Mouse (Mus musculus) kidney, adult 8-10 months (tissue): ENCODE results near the gene Litaf.
"Not testable (repeated sequence)": the region's sequence is repeated elsewhere in the genome, so short reads cannot be mapped to it uniquely, and the experiment has no call there.

Experiments
- DNase-seq, 2 experiments: peaks; one replicate each; pipeline ENCODE4 v3.0.0; 2022

Gene Litaf

GRCm38 (mm10) chr16:11021403-11022112 lies 44.4 kb downstream of the Litaf start:
- no peak for DNase-seq

GRCm38 (mm10) chr16:11017807-11018595 lies 48.0 kb downstream of the Litaf start:
- no peak for DNase-seq

DNA sequence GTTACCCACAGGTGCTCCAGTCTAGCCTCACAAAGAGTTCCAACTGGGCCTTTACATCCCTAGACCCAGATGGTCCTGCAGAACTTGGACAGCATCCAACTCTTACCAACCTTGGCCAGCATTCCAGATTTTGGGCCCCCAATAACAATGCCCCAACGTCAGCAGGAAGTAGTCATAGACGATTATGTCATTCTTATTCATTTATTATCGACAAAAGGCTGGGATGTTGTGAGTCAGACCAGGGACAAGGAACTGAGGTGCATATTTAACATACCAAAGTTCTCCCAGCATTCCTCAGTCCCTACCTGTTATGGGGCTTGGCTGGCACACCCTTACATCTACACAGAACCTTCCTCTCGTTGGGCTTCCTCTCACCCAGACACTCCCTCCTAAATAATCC lies 49.6 kb downstream of the Litaf start:
- no peak for DNase-seq

DNA sequence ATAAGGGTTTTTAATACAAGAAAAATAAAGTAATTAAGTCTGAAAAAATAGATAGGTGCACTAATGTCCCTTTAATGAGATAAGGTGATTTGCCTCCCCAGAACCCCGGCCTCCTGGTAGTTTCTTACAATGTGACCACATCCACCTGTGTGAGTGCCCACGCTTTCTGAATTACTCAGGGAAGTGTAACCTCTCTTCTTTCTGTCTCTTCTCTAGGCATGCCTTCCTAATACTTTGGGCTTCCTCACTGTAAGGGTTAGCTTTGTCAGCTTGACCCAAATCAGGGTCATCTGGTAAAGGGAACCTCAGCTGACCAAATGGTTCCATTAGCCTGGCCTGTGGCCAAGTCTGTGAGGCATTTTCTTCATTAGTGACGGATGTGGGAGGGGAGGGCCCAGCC lies 51.5 kb downstream of the Litaf start:
- DNase-seq, result no peak

DNA sequence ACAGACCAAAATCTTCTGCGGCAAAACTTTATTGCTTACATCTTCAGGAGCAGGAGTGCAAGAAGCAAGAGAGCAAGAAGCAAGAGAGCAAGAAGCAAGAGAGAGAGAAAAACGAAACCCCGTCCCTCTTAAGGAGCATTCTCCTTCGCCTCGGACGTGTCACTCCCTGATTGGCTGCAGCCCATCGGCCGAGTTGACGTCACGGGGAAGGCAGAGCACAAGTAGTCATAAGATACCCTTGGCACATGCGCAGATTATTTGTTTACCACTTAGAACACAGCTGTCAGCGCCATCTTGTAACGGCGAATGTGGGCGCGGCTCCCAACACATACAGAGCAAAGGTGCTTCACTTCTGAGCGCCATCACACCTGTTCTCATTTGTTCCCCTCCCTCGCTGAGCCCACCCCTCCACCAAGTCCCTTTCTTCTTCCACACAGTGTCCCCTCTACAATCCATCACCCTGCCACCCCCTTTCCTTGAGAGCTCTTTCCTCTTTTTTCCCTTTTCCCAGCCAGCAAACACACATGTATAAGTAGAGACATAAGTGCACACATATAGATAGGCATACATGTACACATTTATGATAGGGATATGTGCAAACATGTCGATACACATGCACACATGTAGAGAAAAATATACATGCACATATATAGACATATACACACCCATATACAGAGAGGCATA lies 52.4 kb downstream of the Litaf start:
- not testable (repeated sequence) for DNase-seq

DNA sequence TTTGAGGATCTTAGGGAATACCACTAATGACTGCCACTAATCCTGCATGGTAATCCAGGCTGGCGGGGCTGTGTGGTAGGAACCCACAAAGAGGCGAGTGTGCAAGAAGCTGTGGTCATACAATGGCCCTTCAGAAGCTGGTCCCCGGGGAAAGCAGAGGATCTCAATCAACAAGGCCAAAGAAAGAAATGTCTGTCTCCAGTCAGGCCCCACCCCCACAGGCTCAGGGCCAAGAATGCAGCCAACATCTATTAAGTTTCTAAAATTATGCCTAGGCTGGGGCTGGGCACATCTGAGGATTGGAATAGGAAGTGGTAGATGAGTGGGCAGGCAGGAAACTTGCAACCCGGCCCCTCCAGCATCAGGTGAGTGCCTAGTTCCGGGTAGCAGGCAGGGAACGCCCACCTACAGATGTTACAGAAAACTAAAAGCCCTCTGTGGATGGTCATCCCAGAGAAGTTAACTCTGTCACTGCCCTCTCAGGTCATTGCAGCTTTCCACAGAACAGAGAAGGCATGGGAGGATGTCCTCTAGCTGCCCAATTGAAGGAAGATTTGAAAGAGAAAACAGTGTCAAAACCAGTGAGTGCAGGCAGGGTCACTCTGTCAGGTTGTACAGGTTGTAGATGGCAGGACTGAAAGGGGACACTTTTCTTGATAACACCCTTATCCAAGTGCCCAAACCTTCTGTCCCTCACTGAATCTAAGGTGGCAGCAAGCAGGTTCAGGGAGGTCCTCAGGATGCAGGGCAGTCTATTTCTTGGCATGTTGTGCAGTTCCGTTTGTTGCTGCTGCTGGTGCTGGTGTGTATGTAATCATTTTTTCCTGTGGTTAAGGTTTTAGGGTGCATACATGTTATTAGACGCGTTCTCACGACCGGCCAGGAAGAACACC lies 53.1 kb downstream of the Litaf start:
- peak; percentile 63 to 64 for DNase-seq

GRCm38 (mm10) chr16:11011939-11012338 lies 54.0 kb downstream of the Litaf start:
- no peak for DNase-seq

- DNase-seq, result no peak
Observed at GRCm38 (mm10) chr16:11011206-11011605, 54.8 kb downstream of the Litaf start.

GRCm38 (mm10) chr16:11010270-11010669 lies 55.7 kb downstream of the Litaf start:
- DNase-seq, result no peak

GRCm38 (mm10) chr16:11008162-11008991 lies 57.6 kb downstream of the Litaf start:
- peak; percentile 80 to 81 for DNase-seq

GRCm38 (mm10) chr16:11006100-11006499 lies 59.9 kb downstream of the Litaf start:
- DNase-seq, result peak in 1 of 2 experiments; percentile 13

GRCm38 (mm10) chr16:11001703-11002659 lies 64.0 kb downstream of the Litaf start:
- DNase-seq, result peak in 1 of 2 experiments; percentile 32

DNA sequence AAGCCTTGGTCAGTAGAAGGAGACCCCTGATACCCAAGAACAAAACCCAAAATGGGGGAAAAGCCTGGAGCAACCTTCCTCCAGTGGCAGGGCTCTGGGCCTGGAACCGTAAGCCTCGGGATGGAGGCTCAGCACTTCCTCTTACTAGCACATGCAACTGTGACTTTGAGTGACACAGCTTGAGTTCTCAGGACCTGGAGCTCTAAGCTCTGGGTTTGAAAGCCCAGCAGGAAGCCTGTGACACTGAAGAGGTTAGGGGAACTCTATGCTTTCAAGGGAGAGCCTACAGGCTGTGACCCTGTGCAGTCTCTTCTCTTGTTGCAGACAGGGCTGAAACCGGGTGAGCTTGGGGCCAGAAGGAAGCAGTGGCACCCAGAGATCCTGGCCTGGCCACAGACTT lies 66.1 kb downstream of the Litaf start:
- no peak for DNase-seq

- DNase-seq, result no peak
Observed at GRCm38 (mm10) chr16:10998224-10998623, 67.7 kb downstream of the Litaf start.

GRCm38 (mm10) chr16:10996576-10996975 lies 69.4 kb downstream of the Litaf start:
- no peak for DNase-seq

DNA sequence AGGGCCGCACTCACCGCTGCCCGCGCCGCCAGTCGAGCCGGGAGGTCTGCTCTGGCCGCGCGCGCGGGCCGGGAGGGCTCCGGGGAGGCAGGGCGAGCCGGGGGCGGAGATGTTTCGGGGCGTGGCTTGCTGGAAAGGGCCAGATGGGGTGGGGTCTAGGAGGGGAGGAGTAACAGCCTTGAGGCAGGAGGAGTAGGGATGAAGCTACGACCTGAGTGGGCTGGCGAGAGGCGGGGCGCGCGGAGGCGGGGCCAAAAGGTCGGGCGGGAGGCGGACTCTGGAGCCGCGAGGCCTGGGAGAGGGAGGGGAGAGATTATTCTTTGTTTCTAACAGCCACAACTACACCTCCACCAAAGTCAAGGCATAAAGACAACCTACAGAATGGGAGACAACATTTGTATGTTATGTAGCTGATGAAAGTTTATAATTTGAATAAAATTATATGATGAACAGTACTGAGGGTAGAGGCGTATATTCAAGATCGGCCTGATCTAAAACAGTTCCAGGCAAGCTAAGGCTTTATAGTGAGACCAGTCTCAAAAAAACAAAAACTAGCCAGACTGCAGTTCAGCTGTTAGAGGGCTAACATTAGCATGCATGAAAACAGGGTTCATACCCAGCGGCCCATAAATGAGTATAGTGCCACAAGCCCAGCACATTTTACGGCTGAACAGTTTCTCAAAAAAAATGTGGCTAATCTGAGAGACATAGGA lies 72.8 kb downstream of the Litaf start:
- DNase-seq, result peak; percentile 94 to 96

- peak; percentile 28 to 40 for DNase-seq
Observed at GRCm38 (mm10) chr16:10992090-10993031, 73.6 kb downstream of the Litaf start.

GRCm38 (mm10) chr16:10991737-10992089 lies 74.2 kb downstream of the Litaf start:
- DNase-seq, result peak in 1 of 2 experiments; percentile 15

GRCm38 (mm10) chr16:10990763-10991162 lies 75.2 kb downstream of the Litaf start:
- peak in 1 of 2 experiments; percentile 48 for DNase-seq
